Mouse (Mus musculus): ENCODE results near the gene Slc6a21.
"Not testable (repeated sequence)": the region's sequence is repeated elsewhere in the genome, so short reads cannot be mapped to it uniquely, and the experiment has no call there.

Gene Slc6a21

DNA sequence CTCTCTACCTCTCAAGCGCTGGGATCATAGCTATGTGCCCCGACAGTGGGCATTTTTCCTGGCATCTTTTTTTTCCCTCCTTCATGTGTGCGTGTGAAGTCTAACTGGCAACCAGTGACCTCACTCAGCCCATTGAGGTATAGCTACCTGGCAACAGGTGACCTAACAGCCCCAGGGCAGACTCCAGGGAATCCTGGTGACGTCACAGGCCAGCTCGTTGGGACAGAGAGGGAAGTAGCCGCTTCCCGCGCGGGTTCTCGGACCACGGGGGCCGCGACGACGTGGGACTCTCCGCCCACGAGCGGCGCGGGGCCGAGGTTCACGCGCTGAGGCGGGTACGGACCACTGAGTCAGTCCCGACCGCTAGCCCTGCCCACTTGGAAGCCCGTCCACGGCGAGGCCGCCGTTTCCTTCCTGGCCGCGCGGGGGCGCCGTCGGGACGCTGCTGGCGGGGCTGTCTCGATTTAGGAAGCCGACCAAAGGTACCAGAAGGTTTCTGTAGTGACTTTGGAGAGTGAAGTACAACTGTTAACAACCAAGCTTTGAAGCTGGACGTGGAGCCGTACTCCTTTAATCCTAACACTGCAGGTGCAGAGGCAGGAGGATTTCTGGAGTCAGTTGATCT is at the start of gene Slc6a21:
Gene Slc6a21, plus strand, starts transcription at position 378 of the 625 bp plus-strand sequence.
- DNase-seq, result peak; percentile 65

GRCm38 (mm10) chr7:45228548-45228947 is 48.8 kb upstream of the Slc6a21 start:
- DNase-seq, result no peak

DNA sequence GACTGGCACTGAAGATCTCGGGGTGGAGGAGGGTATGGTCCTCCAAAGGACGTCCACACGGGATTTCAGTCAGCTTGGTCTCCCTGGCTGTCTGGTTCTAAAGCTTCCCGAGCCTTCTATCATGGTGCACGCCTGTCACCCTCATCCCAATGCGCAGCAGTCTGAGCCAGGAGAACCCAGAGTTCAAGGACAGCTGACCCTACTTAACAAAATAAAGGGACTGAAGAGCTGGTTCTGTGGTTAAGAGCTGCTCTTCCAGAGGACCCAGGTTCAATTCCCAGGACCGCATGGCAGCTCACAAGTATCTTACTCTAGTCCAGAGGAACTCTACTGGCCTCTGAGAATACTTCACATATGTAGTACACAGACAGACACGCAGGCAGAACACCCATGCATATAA is 48.3 kb upstream of the Slc6a21 start:
- DNase-seq, result no peak

DNA sequence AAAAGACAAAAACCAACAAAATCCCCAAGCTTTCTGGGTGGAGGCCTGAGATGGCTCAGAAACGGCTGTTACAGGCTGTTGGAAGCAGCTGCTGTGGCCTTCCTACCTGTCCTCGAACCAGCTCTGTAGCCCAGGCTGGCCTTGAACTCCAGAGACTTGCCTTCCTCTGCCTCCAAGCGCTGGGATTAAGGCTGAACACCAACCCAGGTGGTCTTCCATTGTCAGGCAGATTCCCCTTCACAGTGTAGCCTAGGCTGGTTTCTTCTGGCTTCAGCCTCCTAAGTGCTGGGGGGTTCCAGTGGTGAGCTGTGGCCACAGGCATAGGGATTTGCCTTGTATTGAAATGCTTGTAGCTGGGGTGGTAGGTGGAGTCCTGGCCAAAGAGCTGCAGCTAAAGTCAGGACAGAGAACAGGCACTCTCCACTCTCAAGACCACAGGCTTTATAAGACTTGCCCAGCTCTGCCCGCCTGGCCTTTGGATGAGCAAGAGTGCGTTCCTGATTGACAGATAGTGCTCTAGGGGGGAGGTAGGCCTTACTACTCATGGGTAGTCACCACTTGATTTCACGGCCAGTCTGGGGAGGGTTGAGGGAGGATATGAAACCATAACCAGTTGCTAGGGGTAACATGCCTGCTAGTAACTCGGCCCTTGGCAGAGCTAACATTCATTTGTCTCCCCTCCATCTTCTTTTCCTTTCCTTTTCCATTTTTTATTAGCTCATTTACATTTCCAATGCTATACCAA is 47.7 kb upstream of the Slc6a21 start:
- no peak for DNase-seq

- no peak for DNase-seq
Measured at GRCm38 (mm10) chr7:45231192-45231591, 46.1 kb upstream of the Slc6a21 start.

DNA sequence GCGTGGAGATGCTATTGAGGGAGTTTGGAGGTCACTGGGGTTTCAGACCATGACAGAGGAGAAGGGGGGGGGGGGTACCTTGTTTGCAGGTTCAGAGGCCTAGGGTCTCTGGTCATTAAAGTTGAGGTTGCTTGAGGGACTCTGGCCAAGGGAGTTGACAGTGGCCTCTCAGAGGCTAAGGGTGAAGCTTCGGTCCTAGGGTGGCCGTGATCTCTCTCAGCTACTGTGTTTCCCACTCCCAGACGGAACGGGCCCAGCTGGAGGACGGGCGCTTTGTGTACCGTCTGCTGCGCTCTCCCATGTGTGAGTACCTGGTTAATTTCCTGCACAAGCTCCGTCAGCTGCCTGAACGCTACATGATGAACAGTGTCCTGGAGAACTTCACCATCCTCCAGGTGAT is 45.4 kb upstream of the Slc6a21 start:
- DNase-seq, result no peak

DNA sequence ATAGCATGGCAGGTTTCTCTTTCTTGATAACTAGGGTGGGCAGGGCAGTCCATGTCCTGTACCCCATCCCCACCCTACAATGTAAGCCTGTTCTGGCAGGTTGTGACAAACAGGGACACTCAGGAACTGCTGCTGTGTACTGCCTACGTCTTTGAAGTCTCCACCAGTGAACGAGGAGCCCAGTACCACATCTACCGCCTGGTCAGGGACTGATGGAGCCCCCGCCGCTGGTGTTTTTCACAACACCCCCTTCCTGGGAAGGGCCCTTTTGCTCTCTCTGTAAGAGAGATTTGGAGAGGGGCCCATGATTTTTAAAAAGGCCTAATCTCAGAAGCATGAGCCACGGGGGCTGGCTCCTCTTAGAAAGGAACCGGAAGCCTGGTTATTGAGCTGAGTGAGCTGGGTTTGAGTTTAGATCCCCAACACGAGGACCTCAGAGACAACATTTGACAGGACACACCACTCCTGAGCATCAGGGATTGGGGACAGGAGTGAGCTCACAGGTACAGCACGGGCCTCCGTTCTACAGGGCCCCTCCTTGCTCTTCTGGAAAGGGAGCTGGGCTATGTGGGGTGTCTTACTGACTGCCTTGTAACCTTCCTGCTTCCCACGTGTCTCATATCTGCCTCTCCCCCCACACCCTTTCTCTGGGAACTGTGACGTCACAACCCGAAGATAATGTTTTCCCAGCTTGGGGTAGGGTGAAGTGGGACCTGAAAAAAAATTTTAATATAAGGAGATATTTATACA is 44.4 kb upstream of the Slc6a21 start:
- DNase-seq, result no peak

GRCm38 (mm10) chr7:45233580-45234332 is 43.6 kb upstream of the Slc6a21 start:
- peak; percentile 17 for DNase-seq

DNA sequence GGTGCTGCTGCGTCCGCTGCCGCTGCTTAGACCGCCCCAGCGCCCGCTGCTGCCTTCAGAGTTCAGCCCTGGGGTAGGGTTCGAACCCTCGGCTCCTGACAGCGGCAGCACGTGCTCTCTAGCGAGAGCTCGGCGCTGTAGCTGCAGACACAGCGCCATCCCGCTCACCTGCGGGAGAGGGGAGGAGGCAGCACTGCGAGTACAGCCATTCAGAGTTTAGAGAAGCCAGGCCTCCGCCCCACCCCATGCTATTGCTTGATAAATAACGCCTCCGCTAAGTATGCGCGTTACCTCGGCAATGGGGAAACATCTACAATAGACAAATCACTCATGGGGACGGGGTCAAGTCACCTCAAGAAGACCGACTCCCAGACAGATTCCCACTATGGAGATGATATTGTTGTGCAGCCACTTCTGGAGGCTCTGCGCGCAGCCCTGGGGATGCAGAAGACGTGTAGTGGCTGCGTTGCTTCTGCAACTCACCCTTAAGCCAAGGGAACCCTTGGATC is 42.9 kb upstream of the Slc6a21 start:
- DNase-seq, result no peak

DNA sequence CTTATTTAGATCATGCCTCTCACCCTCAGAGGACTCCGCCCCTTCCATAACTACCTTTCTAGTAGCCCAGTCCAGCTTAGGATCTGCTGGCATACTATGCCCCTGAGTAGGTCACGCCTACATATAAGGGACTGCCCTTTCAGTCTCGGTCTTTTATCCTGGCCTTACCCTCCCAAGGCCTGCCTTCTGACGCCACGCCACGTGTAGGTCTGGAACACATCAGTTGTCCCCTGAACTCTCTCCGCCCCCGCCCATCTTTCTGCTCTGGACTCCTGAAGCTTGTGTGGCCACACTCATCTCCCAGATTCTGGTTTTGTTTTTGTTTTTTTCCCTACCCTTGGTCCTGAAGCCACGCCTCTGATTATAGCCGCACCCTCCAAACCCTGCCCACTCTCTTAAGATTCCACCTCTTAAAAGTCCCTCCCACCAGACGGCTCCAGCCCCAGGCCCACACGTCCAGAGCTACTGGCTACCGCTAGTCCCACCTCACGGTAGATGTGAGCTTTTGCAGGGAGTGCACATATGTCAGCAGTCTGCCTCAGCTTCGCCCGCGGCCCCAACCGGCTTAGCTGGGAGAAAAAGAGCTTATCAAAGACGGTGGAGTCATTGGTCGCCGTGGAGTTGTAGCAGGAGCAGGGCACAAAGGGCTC is 42.3 kb upstream of the Slc6a21 start:
- DNase-seq, result peak; percentile 39

GRCm38 (mm10) chr7:45235656-45236180 is 41.6 kb upstream of the Slc6a21 start:
- DNase-seq, result no peak

DNA sequence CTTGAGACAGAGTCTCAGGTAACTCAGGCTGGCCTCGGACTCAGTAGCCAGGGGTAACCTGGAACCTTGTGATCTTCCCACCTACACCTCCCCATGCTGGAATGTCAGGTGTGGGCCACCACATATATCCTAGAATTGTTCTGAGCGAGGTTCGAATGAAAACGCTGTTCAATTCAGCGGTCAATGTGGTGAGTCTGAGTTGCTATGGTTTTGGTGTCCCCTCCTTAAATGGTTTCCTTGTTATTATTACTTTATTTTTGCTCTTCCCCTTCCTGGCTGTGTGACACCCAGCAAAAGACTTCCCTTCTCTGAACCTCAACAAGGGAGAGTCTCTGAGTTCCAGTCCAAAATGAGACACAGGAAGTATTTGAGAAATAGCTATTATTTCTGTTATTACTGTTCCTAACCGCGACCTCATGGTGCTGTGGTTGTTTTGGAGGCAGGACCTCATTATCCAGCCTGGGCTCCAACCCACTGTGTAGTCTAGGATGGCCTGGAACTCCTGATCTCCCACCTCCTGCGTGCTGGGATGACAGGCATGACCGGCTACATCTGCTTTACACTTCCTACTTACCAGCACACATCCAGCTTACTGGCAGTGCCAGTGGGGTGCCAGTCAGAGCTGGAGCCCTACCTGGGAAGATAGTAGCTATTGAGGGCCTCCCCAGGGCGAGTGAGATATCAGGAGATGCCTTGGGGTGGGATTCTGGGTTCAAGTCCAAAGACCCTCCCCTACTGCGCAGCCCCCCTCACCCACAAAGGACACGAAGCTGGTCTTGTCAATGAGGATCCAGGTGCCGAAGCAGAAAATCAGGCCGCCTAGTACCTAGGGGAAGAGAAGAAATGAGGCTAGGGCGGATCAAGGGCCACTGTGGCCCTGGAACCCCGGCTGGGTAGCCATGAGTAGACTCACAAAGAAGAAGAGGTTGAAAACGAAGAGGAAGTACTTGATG is 39.3 kb upstream of the Slc6a21 start:
- DNase-seq, result no peak

GRCm38 (mm10) chr7:45238723-45239496 is 38.4 kb upstream of the Slc6a21 start, which contains the start of gene Cd37:
Gene Cd37 (minus strand): TSS chr7:45239115.
- no peak for DNase-seq

DNA sequence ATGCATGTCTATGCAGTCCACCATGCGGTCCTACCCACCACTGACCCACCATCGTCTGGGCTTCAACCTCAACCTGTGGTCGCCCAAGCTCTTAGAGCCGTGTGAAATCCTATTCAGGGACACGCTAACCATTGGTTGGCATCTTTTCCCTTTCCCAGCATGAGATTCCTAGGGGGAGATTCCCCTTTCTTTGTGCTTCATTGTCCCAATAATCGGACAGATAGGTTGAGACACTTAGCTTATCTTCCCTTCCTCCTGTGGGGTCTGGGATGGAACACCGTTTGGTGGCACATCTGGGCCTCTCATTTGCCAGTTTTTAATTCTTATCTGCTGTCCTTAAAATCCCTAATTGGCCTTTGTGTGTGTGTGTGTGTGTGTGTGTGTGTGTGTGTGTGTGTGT is 37.2 kb upstream of the Slc6a21 start:
- no peak for DNase-seq

DNA sequence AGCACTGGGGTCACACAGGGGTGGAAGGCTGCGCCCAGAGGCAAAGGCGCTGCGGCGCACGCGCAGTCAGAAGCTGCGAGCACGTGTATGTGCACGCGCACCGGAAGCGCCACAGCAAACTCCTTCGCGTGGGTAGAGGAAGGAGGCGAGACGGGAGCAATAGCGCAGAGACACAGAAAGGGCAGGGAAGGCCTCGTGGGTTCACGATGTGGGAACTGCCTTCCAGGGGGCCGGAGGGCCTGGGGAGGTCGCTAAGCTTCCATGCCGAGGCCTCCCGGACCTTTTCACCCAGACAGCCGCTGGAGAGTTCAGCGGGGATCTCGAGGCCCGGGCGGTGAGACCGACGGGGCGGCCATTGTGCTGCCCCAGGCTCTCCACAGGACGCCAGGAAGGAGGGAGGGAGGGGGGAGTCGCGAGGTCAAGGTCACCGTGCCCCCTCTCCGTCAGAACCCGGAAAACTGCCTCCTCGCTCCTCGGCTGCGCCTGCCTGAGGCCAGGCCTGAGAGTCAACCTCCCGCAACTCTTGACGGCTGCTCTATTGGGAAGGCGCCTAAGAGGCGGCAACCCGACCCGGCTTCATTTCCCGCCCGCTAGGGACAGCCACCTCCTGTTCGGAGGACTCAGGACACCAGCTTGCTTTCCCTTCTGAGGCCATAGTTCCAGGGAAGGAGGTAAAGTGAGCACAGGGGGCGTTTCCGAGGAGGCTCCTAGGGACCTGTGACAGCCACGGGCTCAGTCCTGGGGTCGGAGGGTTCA is 36.5 kb upstream of the Slc6a21 start, which contains the start of gene Slc6a16:
Gene Slc6a16, plus strand, starts transcription at position 453 of the 756 bp plus-strand sequence.
- peak; percentile 72 for DNase-seq

- no peak for DNase-seq
Measured at GRCm38 (mm10) chr7:45241389-45241749, 35.9 kb upstream of the Slc6a21 start.

GRCm38 (mm10) chr7:45247666-45248065 is 29.6 kb upstream of the Slc6a21 start:
- DNase-seq, result no peak

- no peak for DNase-seq
Measured at GRCm38 (mm10) chr7:45253806-45254205, 23.5 kb upstream of the Slc6a21 start.

DNA sequence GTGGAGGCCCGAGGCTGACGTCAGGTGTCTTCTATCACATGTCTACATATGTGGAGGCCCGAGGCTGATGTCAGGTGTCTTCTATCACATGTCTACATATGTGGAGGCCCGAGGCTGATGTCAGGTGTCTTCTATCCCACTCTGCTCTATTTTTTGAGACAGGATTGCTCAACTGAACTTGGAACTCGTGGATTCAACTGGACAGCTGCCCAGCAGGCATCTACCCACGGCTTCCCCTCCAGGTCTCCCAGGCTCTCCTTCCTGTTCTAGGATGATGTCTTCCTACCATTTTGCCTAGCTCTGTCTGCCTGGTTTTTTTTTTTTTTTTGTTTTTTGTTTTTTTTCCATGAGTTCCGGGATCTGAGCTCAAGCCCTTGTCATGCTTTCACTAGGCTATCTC is 21.5 kb upstream of the Slc6a21 start:
- DNase-seq, result not testable (repeated sequence)

Data from right cerebral cortex, postnatal 4 days (tissue).